23 mouse cellular contexts compared by ENCODE assay signal in genomic region chr19:59850696-59851095, GRCm38 (mm10).
"Had no signal": no experiment of that assay in that cellular context is flagged by ENCODE, and none has a peak within 500 bp of the region (broad histone marks: within the 10 kb centered on the region; RNA-seq: fewer than 3 reads in every experiment).

No protein-coding gene starts in this region.

- H3K36me3 ChIP-seq: heart, embryonic 13.5 days; heart, embryonic 15.5 days; hindbrain, embryonic 13.5 days; hindbrain, embryonic 15.5 days; kidney, embryonic 15.5 days; limb, embryonic 13.5 days; limb, embryonic 15.5 days; liver, embryonic 12.5 days had no signal

- H3K4me1 ChIP-seq: heart, embryonic 13.5 days; heart, embryonic 15.5 days; hindbrain, embryonic 13.5 days; hindbrain, embryonic 15.5 days; limb, embryonic 15.5 days; liver, embryonic 12.5 days had no signal

- DNase-seq: gastrocnemius, postnatal 14 days; gastrocnemius, postnatal 36 days; heart, adult 11 months; heart, adult 2 months; heart, postnatal 14 days; heart, postnatal 36 days; kidney, adult 18-20 months; kidney, adult 8-10 months; kidney, postnatal 10 days; kidney, postnatal 25 days; kidney, postnatal 4 days had no signal

- H3K9me3 ChIP-seq: heart, embryonic 13.5 days; heart, embryonic 15.5 days; hindbrain, embryonic 13.5 days; hindbrain, embryonic 15.5 days; kidney, embryonic 15.5 days; limb, embryonic 13.5 days; limb, embryonic 15.5 days; liver, embryonic 12.5 days had no signal

- H3K9ac ChIP-seq: heart, embryonic 13.5 days; heart, embryonic 15.5 days; hindbrain, embryonic 13.5 days; hindbrain, embryonic 15.5 days; kidney, embryonic 15.5 days; limb, embryonic 13.5 days; limb, embryonic 15.5 days; liver, embryonic 12.5 days had no signal

- H3K27me3 ChIP-seq: heart, embryonic 13.5 days; heart, embryonic 15.5 days; hindbrain, embryonic 13.5 days; hindbrain, embryonic 15.5 days; kidney, embryonic 15.5 days; limb, embryonic 13.5 days; limb, embryonic 15.5 days had no signal

- H3K4me3 ChIP-seq: heart, adult 2 months; heart, embryonic 13.5 days; heart, embryonic 15.5 days; hindbrain, embryonic 13.5 days; hindbrain, embryonic 15.5 days; kidney, embryonic 15.5 days; layer of hippocampus, adult 2 months; left cerebral cortex, adult 2 months; limb, embryonic 13.5 days; limb, embryonic 15.5 days; liver, embryonic 12.5 days had no signal

- ATAC-seq: hindbrain, postnatal 0 days; liver, embryonic 12.5 days had no signal

- H3K4me2 ChIP-seq: heart, embryonic 11.5 days; heart, embryonic 13.5 days; heart, embryonic 15.5 days; hindbrain, embryonic 13.5 days; hindbrain, embryonic 15.5 days; kidney, embryonic 15.5 days; limb, embryonic 13.5 days; limb, embryonic 15.5 days; liver, embryonic 12.5 days had no signal

- H3K27ac ChIP-seq: heart, adult 2 months; heart, embryonic 13.5 days; heart, embryonic 15.5 days; hindbrain, embryonic 13.5 days; hindbrain, embryonic 15.5 days; hindbrain, postnatal 0 days; kidney, embryonic 15.5 days; layer of hippocampus, adult 2 months; left cerebral cortex, adult 2 months; limb, embryonic 13.5 days; limb, embryonic 15.5 days; liver, embryonic 12.5 days had no signal
